Mouse (Mus musculus): ENCODE results near the gene Ttc33. TPM values are rescaled to one million over a fixed set of nuclear protein-coding genes. Genes with fewer than 3 reads are reported as not detected.

Ttc33 gene
- polyA plus RNA-seq, 2 experiments = 19.0 to 38.4 TPM

DNA sequence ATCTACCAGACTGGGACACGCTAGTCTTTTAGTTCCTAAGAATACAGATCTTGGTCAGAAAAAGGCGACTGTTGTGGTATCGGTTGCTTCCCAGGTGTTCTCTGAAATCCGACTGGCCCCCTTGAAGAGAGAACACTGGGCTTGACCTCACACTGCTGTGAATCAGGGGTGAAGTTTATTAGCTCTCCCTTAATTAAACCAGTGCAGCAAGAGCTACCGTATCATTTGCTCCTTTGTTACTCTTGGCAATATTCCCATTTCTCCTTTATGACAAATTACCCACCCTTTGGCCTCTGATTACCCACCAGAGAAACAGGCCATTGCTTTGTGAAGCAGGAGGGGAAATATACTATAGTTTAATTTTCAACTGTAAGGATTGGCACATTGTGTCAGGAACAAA lies 74.9 kb downstream of the Ttc33 start:
- WGBS = 25% methylated on average over 5 of the region's 5 CpGs
- no peak for TF ChIP-seq POLR2A (IDR thresholded peaks at IDR 0.05; ENCODE audit: borderline replicate concordance, extremely low read depth, insufficient read depth, insufficient read length)
- H3K4me1 ChIP-seq (ENCODE audit: control insufficient read depth, insufficient read depth, low read length) = peaks cover 4% of the 10 kb centered on the region; the same call in 1 of the 2 replicates

DNA sequence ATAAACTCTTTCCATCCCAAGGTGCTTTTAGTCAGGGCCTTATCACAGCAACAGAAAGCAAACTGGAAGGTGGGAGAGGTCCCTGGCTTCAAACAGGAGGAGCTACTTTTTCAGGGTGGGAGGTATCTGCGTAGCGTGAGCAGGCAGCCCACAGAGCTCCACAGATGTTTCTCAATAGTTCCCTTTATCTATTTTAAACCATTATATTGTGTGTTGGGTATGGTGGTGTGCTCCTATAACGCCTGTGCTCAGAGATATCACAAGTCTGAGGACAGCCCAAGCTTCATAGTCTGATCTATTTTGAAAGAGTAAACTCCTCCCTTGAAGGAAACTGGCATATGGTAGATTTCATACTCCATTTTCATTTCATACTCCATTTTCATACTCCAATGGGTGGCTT lies 75.7 kb downstream of the Ttc33 start:
- 88% methylated on average over 3 of the region's 3 CpGs for WGBS
- H3K9ac ChIP-seq (ENCODE audit: low read depth, low read length, severe bottlenecking) = no peak overlapping the region

More for the DNA sequence above, 74.9 kb downstream of the Ttc33 start:
- H3K27ac ChIP-seq (replicated peaks; ENCODE audit: low read depth, low read length) = no peak overlapping the region
- H3K9ac ChIP-seq (ENCODE audit: low read depth, low read length, severe bottlenecking) = no peak overlapping the region
- H3K4me3 ChIP-seq (replicated peaks; ENCODE audit: low read length) = no peak overlapping the region
- ATAC-seq (ENCODE audit: low FRiP score, low read depth) (no peak), DNase-seq (ENCODE audit: low spot score) (no peak)
- H3K36me3 ChIP-seq (ENCODE audit: control insufficient read depth, insufficient read depth, low read length) = no peaks in the 10 kb centered on the region
- H3K4me2 ChIP-seq (replicated peaks; ENCODE audit: low read depth, low read length, severe bottlenecking) = no peak overlapping the region
- H3K27me3 ChIP-seq (ENCODE audit: control insufficient read depth, insufficient read depth, low read length) = no peaks in the 10 kb centered on the region
- no peaks in the 10 kb centered on the region for H3K9me3 ChIP-seq (ENCODE audit: control insufficient read depth, low read length)

GRCm38 (mm10) chr15:5262095-5262667 lies 76.9 kb downstream of the Ttc33 start:
- Histone ChIP-seq H3K4me3 (replicated peaks; ENCODE audit: low read length) (no peak overlapping the region), H3K4me1 (ENCODE audit: control insufficient read depth, insufficient read depth, low read length) (peaks cover 4% of the 10 kb centered on the region; the same call in 1 of the 2 replicates), H3K27ac (replicated peaks; ENCODE audit: low read depth, low read length) (no peak overlapping the region), H3K9ac (ENCODE audit: low read depth, low read length, severe bottlenecking) (no peak overlapping the region), H3K9me3 (ENCODE audit: control insufficient read depth, low read length) (no peaks in the 10 kb centered on the region), H3K27me3 (ENCODE audit: control insufficient read depth, insufficient read depth, low read length) (no peaks in the 10 kb centered on the region), H3K36me3 (ENCODE audit: control insufficient read depth, insufficient read depth, low read length) (no peaks in the 10 kb centered on the region), H3K4me2 (replicated peaks; ENCODE audit: low read depth, low read length, severe bottlenecking) (no peak overlapping the region)
- WGBS = 82% methylated on average over 13 of the region's 13 CpGs
- no peak for TF ChIP-seq POLR2A (IDR thresholded peaks at IDR 0.05; ENCODE audit: borderline replicate concordance, extremely low read depth, insufficient read depth, insufficient read length)
- DNase-seq (ENCODE audit: low spot score) (no peak), ATAC-seq (ENCODE audit: low FRiP score, low read depth) (no peak)

More for the DNA sequence above, 75.7 kb downstream of the Ttc33 start:
- Histone ChIP-seq H3K9me3 (ENCODE audit: control insufficient read depth, low read length) (no peaks in the 10 kb centered on the region), H3K27ac (replicated peaks; ENCODE audit: low read depth, low read length) (no peak overlapping the region), H3K27me3 (ENCODE audit: control insufficient read depth, insufficient read depth, low read length) (no peaks in the 10 kb centered on the region), H3K4me2 (replicated peaks; ENCODE audit: low read depth, low read length, severe bottlenecking) (no peak overlapping the region), H3K4me3 (replicated peaks; ENCODE audit: low read length) (no peak overlapping the region), H3K4me1 (ENCODE audit: control insufficient read depth, insufficient read depth, low read length) (peaks cover 4% of the 10 kb centered on the region; the same call in 1 of the 2 replicates), H3K36me3 (ENCODE audit: control insufficient read depth, insufficient read depth, low read length) (no peaks in the 10 kb centered on the region)
- no peak for ATAC-seq (ENCODE audit: low FRiP score, low read depth)
- no peak for DNase-seq (ENCODE audit: low spot score)
- TF ChIP-seq POLR2A (IDR thresholded peaks at IDR 0.05; ENCODE audit: borderline replicate concordance, extremely low read depth, insufficient read depth, insufficient read length) = no peak

DNA sequence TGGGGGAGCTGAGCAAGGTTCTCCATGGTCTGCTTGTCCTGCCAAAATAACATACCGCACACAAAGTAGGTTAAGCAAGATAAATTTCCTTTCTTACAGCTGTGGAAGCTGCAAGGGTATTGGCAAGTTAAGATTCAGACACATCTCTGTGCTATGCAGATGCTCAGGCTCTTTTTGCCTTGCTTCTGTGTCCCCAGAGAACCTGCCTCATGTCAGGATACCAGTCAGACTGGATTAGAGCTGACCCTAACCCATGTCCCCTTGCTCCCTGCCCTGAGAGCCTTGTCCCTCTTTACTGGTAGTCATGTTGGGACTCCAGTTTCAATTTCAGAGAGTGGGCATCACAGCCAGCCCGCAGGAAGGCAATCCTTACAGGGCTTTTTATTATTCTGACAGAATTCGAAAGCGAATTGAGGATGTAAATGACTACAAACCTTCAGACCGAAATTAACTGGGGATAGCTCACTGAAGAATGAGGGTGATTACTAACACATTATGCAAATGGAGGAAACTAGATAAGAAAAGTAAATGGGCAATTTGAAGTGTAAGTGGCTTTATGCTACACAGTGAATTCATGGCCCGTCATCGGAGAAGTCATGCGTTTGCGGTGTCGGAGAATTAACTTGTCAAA lies 77.7 kb downstream of the Ttc33 start:
- Histone ChIP-seq H3K9ac (ENCODE audit: low read depth, low read length, severe bottlenecking) (no peak overlapping the region), H3K36me3 (ENCODE audit: control insufficient read depth, insufficient read depth, low read length) (no peaks in the 10 kb centered on the region), H3K4me2 (replicated peaks; ENCODE audit: low read depth, low read length, severe bottlenecking) (no peak overlapping the region), H3K9me3 (ENCODE audit: control insufficient read depth, low read length) (no peaks in the 10 kb centered on the region), H3K4me1 (ENCODE audit: control insufficient read depth, insufficient read depth, low read length) (peaks cover 4% of the 10 kb centered on the region; the same call in 1 of the 2 replicates), H3K4me3 (replicated peaks; ENCODE audit: low read length) (no peak overlapping the region), H3K27me3 (ENCODE audit: control insufficient read depth, insufficient read depth, low read length) (no peaks in the 10 kb centered on the region), H3K27ac (replicated peaks; ENCODE audit: low read depth, low read length) (no peak overlapping the region)
- TF ChIP-seq POLR2A (IDR thresholded peaks at IDR 0.05; ENCODE audit: borderline replicate concordance, extremely low read depth, insufficient read depth, insufficient read length) = no peak
- WGBS = 87% methylated on average over 10 of the region's 10 CpGs
- ATAC-seq (ENCODE audit: low FRiP score, low read depth) (no peak), DNase-seq (ENCODE audit: low spot score) (no peak)

DNA sequence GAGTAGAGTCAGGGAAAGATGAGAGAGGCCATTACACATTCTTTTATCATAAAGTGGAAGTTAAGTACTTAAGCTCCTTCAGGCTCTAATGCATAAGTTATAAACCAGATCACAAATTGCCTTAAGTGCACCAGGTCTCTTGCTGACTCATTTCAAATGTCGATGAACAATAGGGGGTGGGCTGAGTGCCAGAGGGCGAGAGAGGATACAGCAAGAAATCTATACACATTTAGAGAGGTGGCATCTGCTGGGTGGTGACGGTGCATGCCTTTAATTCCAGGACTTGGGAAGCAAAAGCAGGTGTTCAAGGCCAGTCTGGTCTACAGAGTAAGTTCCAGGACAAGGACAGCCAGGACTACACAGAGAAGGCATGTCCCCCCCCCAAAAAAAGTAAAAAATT lies 80.8 kb downstream of the Ttc33 start:
- no peaks in the 10 kb centered on the region for H3K36me3 ChIP-seq (ENCODE audit: control insufficient read depth, insufficient read depth, low read length)
- H3K4me1 ChIP-seq (ENCODE audit: control insufficient read depth, insufficient read depth, low read length) = no peaks in the 10 kb centered on the region
- WGBS = 79% methylated on average over 3 of the region's 3 CpGs
- H3K9ac ChIP-seq (ENCODE audit: low read depth, low read length, severe bottlenecking) = no peak overlapping the region
- DNase-seq (ENCODE audit: low spot score) (no peak), ATAC-seq (ENCODE audit: low FRiP score, low read depth) (no peak)
- TF ChIP-seq POLR2A (IDR thresholded peaks at IDR 0.05; ENCODE audit: borderline replicate concordance, extremely low read depth, insufficient read depth, insufficient read length) = no peak
- no peaks in the 10 kb centered on the region for H3K27me3 ChIP-seq (ENCODE audit: control insufficient read depth, insufficient read depth, low read length)
- H3K9me3 ChIP-seq (ENCODE audit: control insufficient read depth, low read length) = no peaks in the 10 kb centered on the region
- H3K4me2 ChIP-seq (replicated peaks; ENCODE audit: low read depth, low read length, severe bottlenecking) = no peak overlapping the region
- H3K4me3 ChIP-seq (replicated peaks; ENCODE audit: low read length) = no peak overlapping the region
- no peak overlapping the region for H3K27ac ChIP-seq (replicated peaks; ENCODE audit: low read depth, low read length)

Other genes with a start within 250 kb of the Ttc33 start
- 0.05 and 0.26 TPM in 2 replicates for gene C7, start 121.8 kb upstream of the Ttc33 start, polyA plus RNA-seq (2012; rRNA removed)
- 0.11 and 0.28 TPM in 2 replicates for gene C7, start 121.8 kb upstream of the Ttc33 start, polyA plus RNA-seq (2014; fragmentation: Nextera tagmentation; extraction: Ambion mirVana)
- 0.76 and 0.98 TPM in 2 replicates for gene Card6, start 77.0 kb upstream of the Ttc33 start, polyA plus RNA-seq (2012; rRNA removed)
- gene Card6, start 77.0 kb upstream of the Ttc33 start, polyA plus RNA-seq (2014; fragmentation: Nextera tagmentation; extraction: Ambion mirVana) = 0.54 and 1.3 TPM in 2 replicates
- 1,000 and 1,908 TPM in 2 replicates for gene Rpl37, start 68.9 kb upstream of the Ttc33 start, polyA plus RNA-seq (2012; rRNA removed)
- 812 and 865 TPM in 2 replicates for gene Rpl37, start 68.9 kb upstream of the Ttc33 start, polyA plus RNA-seq (2014; fragmentation: Nextera tagmentation; extraction: Ambion mirVana)
- 13.4 and 13.5 TPM in 2 replicates for gene Prkaa1, start 41.7 kb upstream of the Ttc33 start, polyA plus RNA-seq (2012; rRNA removed)
- 17.7 and 20.4 TPM in 2 replicates for gene Prkaa1, start 41.7 kb upstream of the Ttc33 start, polyA plus RNA-seq (2014; fragmentation: Nextera tagmentation; extraction: Ambion mirVana)
- 3.4 and 5.2 TPM in 2 replicates for gene Ptger4, start 58.7 kb downstream of the Ttc33 start, polyA plus RNA-seq (2012; rRNA removed)
- gene Ptger4, start 58.7 kb downstream of the Ttc33 start, polyA plus RNA-seq (2014; fragmentation: Nextera tagmentation; extraction: Ambion mirVana) = 4.7 and 4.9 TPM in 2 replicates